Mouse (Mus musculus) forebrain, embryonic 13.5 days (tissue): ENCODE results near the gene Rnf214. TPM values are rescaled to one million over a fixed set of nuclear protein-coding genes. Genes with fewer than 3 reads are reported as not detected.
A peak's percentile ranks its signal among the peaks of the same experiment; 100 is the strongest.

Experiments used
- ATAC-seq: fragments of 200-750 bp; cut with Nextera tagmentation; 2 replicates; pipeline ENCODE4 v1.8.0; 2017
- H3K27ac ChIP-seq: fragments of 300-500 bp; sonication (generic); 2 replicates; pipeline ENCODE4 v1.5.1; 2015; ENCODE audit warnings: inconsistent platforms, mild to moderate bottlenecking, moderate library complexity
- H3K27me3 ChIP-seq: fragments of 300-500 bp; sonication (generic); 2 replicates; pipeline ENCODE4 v1.6.1; 2015; ENCODE audit warnings: mild to moderate bottlenecking, inconsistent platforms
- H3K36me3 ChIP-seq: fragments of 300-500 bp; sonication (generic); 2 replicates; pipeline ENCODE4 v1.6.1; 2015; ENCODE audit warnings: mild to moderate bottlenecking, inconsistent platforms; ENCODE audit not compliant: poor library complexity, severe bottlenecking
- H3K4me1 ChIP-seq: fragments of 300-500 bp; sonication (generic); 2 replicates; pipeline ENCODE4 v1.6.1; 2015; ENCODE audit warnings: inconsistent platforms
- H3K4me2 ChIP-seq: fragments of 300-500 bp; sonication (generic); 2 replicates; pipeline ENCODE4 v1.6.1; 2015; ENCODE audit warnings: inconsistent platforms, mild to moderate bottlenecking, moderate library complexity
- H3K4me3 ChIP-seq: fragments of 300-500 bp; sonication (generic); 2 replicates; pipeline ENCODE4 v1.5.1; 2015; ENCODE audit warnings: mild to moderate bottlenecking, inconsistent platforms
- H3K9ac ChIP-seq: fragments of 300-500 bp; sonication (generic); 2 replicates; pipeline ENCODE4 v1.6.1; 2015; ENCODE audit warnings: mild to moderate bottlenecking, inconsistent platforms
- H3K9me3 ChIP-seq: fragments of 300-500 bp; sonication (generic); replicated peaks from 2 replicates; pipeline ENCODE4 v1.6.1; 2016; ENCODE audit warnings: inconsistent platforms
- WGBS: fragments of 180-500 bp; shearing (Covaris S2); methylation state at CpG from one replicate; pipeline ENCODE4 v1.1.7; 2015; 5-methylcytosine and 5-hydroxymethylcytosine counted together
- polyA plus RNA-seq: library from polyadenylated mRNA; unstranded; fragments of >200 nt; fragmentation: Nextera tagmentation; extraction: Ambion mirVana; gene quantifications from 2 replicates; pipeline ENCODE4 v1.2.1, GENCODE M21; 2015

Rnf214 gene
- polyA plus RNA-seq, 1 experiment from 2014 or later: 94.3 TPM

DNA sequence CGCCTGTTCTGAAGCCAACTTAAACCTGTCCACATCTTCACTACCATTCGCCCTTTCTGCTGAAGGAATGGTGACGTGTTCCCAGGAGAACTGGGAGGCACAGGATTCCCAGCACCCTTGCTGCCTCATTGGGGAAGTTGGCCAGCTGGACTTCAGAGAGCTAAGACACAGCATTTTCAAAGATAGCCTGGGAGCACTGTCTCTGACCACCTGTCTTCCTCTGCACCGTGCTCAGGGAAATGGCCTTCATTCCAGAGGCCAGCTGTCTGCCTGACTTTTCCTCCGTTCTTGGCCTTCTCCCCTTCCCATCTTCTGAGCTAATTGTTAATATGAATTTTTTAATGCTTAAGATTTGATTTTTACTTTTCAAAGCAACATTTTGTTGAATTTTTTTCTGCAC is 22.6 kb upstream of the Rnf214 start:
- H3K27ac ChIP-seq: no peak overlapping the region
- WGBS: 88% methylated on average over 5 of the region's 5 CpGs
- no peak overlapping the region for H3K9ac ChIP-seq
- H3K4me2 ChIP-seq: no peak overlapping the region
- H3K4me1 ChIP-seq: peaks cover 5% of the 10 kb centered on the region; the same call in 1 of the 2 replicates
- no peak overlapping the region for H3K4me3 ChIP-seq
- H3K9me3 ChIP-seq: no peaks in the 10 kb centered on the region
- ATAC-seq: no peak
- no peaks in the 10 kb centered on the region for H3K27me3 ChIP-seq
- peaks cover 61% of the 10 kb centered on the region for H3K36me3 ChIP-seq

GRCm38 (mm10) chr9:45919895-45920294 is 13.2 kb upstream of the Rnf214 start:
- ATAC-seq: no peak
- H3K27ac ChIP-seq: no peak overlapping the region
- H3K4me3 ChIP-seq: no peak overlapping the region
- H3K4me2 ChIP-seq: no peak overlapping the region
- 71% methylated on average over 1 of the region's 1 CpGs for WGBS
- H3K36me3 ChIP-seq: peaks cover 83% of the 10 kb centered on the region
- no peaks in the 10 kb centered on the region for H3K27me3 ChIP-seq
- H3K9ac ChIP-seq: no peak overlapping the region
- no peaks in the 10 kb centered on the region for H3K4me1 ChIP-seq
- no peaks in the 10 kb centered on the region for H3K9me3 ChIP-seq

DNA sequence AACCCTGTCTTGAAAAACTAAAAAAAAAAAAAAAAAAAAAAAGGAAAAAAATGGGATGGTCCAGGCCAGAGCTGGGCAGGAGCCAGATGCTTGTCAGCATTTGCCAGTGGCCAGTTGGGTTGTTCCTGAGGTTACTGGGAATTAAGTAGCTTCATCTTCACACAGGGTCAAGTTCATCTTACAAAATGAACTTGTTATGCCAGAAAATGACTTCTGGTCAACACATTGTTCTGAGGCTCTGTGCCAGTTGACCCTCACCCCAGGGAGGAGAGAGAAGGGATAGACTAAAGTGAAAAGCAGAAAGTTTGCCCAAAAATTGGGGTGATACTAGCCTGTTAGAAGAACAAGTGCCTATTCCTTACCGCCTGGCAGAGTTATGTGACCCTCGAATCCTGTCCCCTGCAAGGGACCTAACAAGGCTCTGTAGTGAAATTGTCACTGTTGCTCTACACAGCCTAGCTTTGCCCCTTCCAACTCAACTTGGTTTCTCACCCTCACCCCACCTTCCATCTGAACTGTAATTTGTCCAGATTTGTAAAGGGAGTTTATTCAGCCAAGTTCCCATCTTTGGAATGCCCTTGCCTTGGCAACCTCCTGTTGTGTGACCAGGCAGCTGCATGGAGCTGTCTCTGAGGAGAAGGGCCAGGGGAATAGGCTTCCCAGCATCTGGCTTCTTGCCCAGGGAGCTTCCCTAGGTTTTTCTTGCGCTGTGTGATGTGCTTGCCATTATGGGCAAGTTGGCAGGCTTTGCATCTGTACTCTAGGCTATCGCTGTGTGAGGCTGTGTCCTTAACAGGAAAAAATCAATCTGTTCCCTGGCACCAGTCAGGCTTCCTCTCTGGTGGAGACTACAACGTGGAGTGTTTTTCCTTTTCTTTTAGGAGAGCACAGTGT is 10.6 kb upstream of the Rnf214 start:
- Histone ChIP-seq H3K9ac (no peak overlapping the region), H3K4me3 (no peak overlapping the region), H3K36me3 (peaks cover 92% of the 10 kb centered on the region), H3K9me3 (no peaks in the 10 kb centered on the region), H3K4me1 (no peaks in the 10 kb centered on the region), H3K27me3 (no peaks in the 10 kb centered on the region), H3K27ac (no peak overlapping the region), H3K4me2 (no peak overlapping the region)
- WGBS: 82% methylated on average over 5 of the region's 5 CpGs
- ATAC-seq: no peak

- 92% methylated on average over 2 of the region's 2 CpGs for WGBS
- Histone ChIP-seq H3K27ac (no peak overlapping the region), H3K27me3 (no peaks in the 10 kb centered on the region), H3K36me3 (peaks cover 94% of the 10 kb centered on the region), H3K9me3 (no peaks in the 10 kb centered on the region), H3K4me2 (no peak overlapping the region), H3K9ac (no peak overlapping the region), H3K4me3 (no peak overlapping the region), H3K4me1 (no peaks in the 10 kb centered on the region)
- ATAC-seq: no peak
Measured at GRCm38 (mm10) chr9:45915659-45916058, 8.9 kb upstream of the Rnf214 start.

DNA sequence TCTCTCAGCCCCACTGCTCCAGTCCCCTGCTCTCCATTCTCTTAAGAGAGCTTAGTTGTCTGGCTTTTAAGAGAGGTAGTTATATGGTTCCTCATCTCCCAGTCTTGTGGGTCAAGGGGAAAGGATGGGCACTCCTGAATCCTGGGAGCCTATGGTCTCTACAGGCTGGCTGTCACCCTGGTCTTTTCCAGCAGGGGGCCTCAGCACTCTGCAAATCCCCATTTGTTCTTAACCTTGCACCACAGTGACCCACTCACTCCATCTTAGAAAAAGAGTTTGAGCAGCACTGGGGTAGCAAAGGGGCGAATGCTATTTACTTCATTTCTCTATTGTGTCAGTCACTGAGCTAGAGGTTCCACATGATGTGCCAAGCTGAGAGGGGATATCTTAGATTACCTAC is 5.0 kb upstream of the Rnf214 start:
- no peaks in the 10 kb centered on the region for H3K27me3 ChIP-seq
- no peak for ATAC-seq
- H3K9me3 ChIP-seq: no peaks in the 10 kb centered on the region
- peaks cover 82% of the 10 kb centered on the region for H3K36me3 ChIP-seq
- no peak overlapping the region for H3K27ac ChIP-seq
- H3K4me3 ChIP-seq: no peak overlapping the region
- H3K4me1 ChIP-seq: peaks cover 15% of the 10 kb centered on the region
- 78% methylated on average over 1 of the region's 1 CpGs for WGBS
- no peak overlapping the region for H3K4me2 ChIP-seq
- H3K9ac ChIP-seq: no peak overlapping the region

DNA sequence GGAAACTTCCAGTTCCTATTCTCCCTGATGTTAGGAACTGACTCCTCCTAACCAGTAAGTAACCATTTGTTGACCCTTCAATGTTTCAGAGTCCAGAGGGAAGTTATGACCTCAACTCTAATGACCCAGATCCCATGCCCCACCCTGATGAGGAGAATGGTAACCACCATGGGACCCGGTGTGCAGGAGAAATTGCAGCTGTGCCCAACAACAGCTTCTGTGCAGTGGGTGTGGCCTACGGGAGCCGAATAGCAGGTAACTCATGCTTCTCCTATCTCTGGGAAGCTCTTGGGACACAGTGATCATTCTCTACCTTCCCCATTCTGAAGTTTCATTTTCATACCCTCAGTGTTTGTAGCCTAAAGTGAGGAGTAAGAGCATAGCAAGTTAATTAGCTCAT is 4.3 kb upstream of the Rnf214 start:
- WGBS: 90% methylated on average over 3 of the region's 3 CpGs
- no peak for ATAC-seq
- H3K4me3 ChIP-seq: no peak overlapping the region

GRCm38 (mm10) chr9:45907078-45907428 is 342 bp upstream of the Rnf214 start:
- no peaks in the 10 kb centered on the region for H3K27me3 ChIP-seq
- H3K36me3 ChIP-seq: peaks cover 45% of the 10 kb centered on the region
- H3K27ac ChIP-seq: peak overlapping the region; percentile 95
- ATAC-seq: no peak
- peak overlapping the region; percentile 90 for H3K4me3 ChIP-seq
- H3K9ac ChIP-seq: peak overlapping the region; percentile 93
- under 1% methylated on average over 19 of the region's 19 CpGs for WGBS
- peaks cover 31% of the 10 kb centered on the region for H3K4me1 ChIP-seq
- H3K9me3 ChIP-seq: no peaks in the 10 kb centered on the region
- H3K4me2 ChIP-seq: peak overlapping the region; percentile 86

More for the DNA sequence above, 4.3 kb upstream of the Rnf214 start:
- H3K27me3 ChIP-seq: no peaks in the 10 kb centered on the region
- no peak overlapping the region for H3K4me2 ChIP-seq
- no peaks in the 10 kb centered on the region for H3K9me3 ChIP-seq
- H3K9ac ChIP-seq: no peak overlapping the region
- H3K36me3 ChIP-seq: peaks cover 75% of the 10 kb centered on the region
- H3K27ac ChIP-seq: no peak overlapping the region
- peaks cover 15% of the 10 kb centered on the region for H3K4me1 ChIP-seq

DNA sequence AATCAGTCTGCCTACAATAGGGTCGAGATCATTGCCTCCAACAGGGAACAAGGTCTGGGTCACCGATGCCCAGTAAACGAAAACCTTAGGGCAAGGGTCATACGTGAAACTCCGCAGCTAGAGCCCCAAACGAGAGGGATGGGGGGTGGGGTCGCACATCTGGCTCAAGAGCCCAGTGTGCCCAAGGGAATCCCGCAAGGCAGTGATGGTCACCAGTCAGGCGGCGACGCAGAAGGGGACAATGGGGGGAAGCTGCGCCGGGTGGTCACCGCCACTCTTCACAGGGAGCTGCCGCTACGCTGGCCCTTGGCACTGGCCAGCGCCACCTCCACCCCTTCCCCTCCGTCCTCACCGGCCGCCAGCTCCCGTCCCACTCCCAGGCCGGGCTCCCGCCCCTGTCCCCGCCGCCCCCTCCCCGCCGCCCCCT is 887 bp downstream of the Rnf214 start:
- Histone ChIP-seq H3K9ac (peak overlapping the region; percentile 93), H3K9me3 (no peaks in the 10 kb centered on the region), H3K4me3 (peak overlapping the region; percentile 90), H3K27me3 (no peaks in the 10 kb centered on the region), H3K27ac (peak overlapping the region; percentile 95), H3K36me3 (peaks cover 39% of the 10 kb centered on the region), H3K4me1 (peaks cover 31% of the 10 kb centered on the region), H3K4me2 (peak overlapping the region; percentile 86)
- ATAC-seq: peak; percentile 51
- 0% methylated on average over 18 of the region's 27 CpGs for WGBS

- Histone ChIP-seq H3K36me3 (peaks cover 32% of the 10 kb centered on the region), H3K4me1 (peaks cover 31% of the 10 kb centered on the region), H3K27ac (no peak overlapping the region), H3K9me3 (no peaks in the 10 kb centered on the region), H3K9ac (peak overlapping the region; percentile 93), H3K27me3 (no peaks in the 10 kb centered on the region), H3K4me2 (peak overlapping the region; percentile 86), H3K4me3 (peak overlapping the region; percentile 90)
- ATAC-seq: no peak
- WGBS: 58% methylated on average over 4 of the region's 4 CpGs
Measured at GRCm38 (mm10) chr9:45905196-45905595, 1.5 kb downstream of the Rnf214 start.

GRCm38 (mm10) chr9:45893681-45894080 is 13.0 kb downstream of the Rnf214 start:
- H3K27ac ChIP-seq: no peak overlapping the region
- peaks cover 96% of the 10 kb centered on the region for H3K36me3 ChIP-seq
- no peak overlapping the region for H3K9ac ChIP-seq
- H3K4me1 ChIP-seq: no peaks in the 10 kb centered on the region
- no peak for ATAC-seq
- no peak overlapping the region for H3K4me2 ChIP-seq
- H3K9me3 ChIP-seq: no peaks in the 10 kb centered on the region
- no peaks in the 10 kb centered on the region for H3K27me3 ChIP-seq
- H3K4me3 ChIP-seq: no peak overlapping the region

GRCm38 (mm10) chr9:45877928-45878327 is 28.8 kb downstream of the Rnf214 start:
- Histone ChIP-seq H3K27me3 (no peaks in the 10 kb centered on the region), H3K9me3 (no peaks in the 10 kb centered on the region), H3K9ac (no peak overlapping the region), H3K27ac (no peak overlapping the region), H3K4me3 (no peak overlapping the region), H3K4me1 (no peaks in the 10 kb centered on the region), H3K36me3 (peaks cover 71% of the 10 kb centered on the region), H3K4me2 (no peak overlapping the region)
- 77% methylated on average over 2 of the region's 2 CpGs for WGBS
- ATAC-seq: no peak

GRCm38 (mm10) chr9:45870265-45870664 is 36.4 kb downstream of the Rnf214 start:
- H3K9me3 ChIP-seq: no peaks in the 10 kb centered on the region
- no peaks in the 10 kb centered on the region for H3K27me3 ChIP-seq
- no peak overlapping the region for H3K27ac ChIP-seq
- H3K36me3 ChIP-seq: peaks cover 85% of the 10 kb centered on the region
- no peaks in the 10 kb centered on the region for H3K4me1 ChIP-seq
- ATAC-seq: no peak
- H3K9ac ChIP-seq: no peak overlapping the region
- WGBS: 95% methylated on average over 3 of the region's 3 CpGs
- H3K4me2 ChIP-seq: no peak overlapping the region
- H3K4me3 ChIP-seq: no peak overlapping the region

- peaks cover 91% of the 10 kb centered on the region for H3K36me3 ChIP-seq
- 94% methylated on average over 3 of the region's 3 CpGs for WGBS
Measured at GRCm38 (mm10) chr9:45869181-45869580, 37.5 kb downstream of the Rnf214 start.

More at GRCm38 (mm10) chr9:45869181-45869580, 37.5 kb downstream of the Rnf214 start:
- Histone ChIP-seq H3K4me3 (no peak overlapping the region), H3K4me1 (no peaks in the 10 kb centered on the region), H3K9me3 (no peaks in the 10 kb centered on the region), H3K9ac (no peak overlapping the region), H3K27me3 (no peaks in the 10 kb centered on the region), H3K4me2 (no peak overlapping the region), H3K27ac (no peak overlapping the region)
- ATAC-seq: no peak
